Mouse (Mus musculus) urinary bladder, postnatal 36 days (tissue): ENCODE measurements around the gene Sf3a2.

Experiments used
- DNase-seq, 2 experiments: peaks; one replicate each; pipeline ENCODE4 v3.0.0; 2022; ENCODE audit warnings: low spot score in 2 of 2, mixed read lengths in 1 of 2

Sf3a2 gene

DNA sequence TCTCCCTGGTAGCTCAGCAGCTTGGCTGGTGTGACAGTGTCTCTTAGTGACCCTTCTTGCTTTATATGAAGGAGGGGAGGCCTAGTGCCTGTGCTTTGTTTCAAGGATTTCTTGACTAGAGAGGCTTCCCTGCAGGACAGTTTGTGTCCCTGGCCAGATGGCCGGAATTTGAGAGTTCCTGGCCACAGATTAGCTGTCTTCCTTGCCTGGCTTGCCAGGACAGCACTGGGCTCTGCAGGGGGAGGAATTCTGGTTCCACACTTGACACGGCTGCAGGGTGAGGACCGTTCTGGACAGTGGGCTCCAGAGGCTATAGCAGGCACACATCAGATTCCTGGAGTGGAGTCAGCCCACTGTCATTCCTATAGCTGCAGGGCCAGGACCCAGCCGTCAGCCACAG is 22.3 kb upstream of the Sf3a2 start:
- DNase-seq, result no peak

DNA sequence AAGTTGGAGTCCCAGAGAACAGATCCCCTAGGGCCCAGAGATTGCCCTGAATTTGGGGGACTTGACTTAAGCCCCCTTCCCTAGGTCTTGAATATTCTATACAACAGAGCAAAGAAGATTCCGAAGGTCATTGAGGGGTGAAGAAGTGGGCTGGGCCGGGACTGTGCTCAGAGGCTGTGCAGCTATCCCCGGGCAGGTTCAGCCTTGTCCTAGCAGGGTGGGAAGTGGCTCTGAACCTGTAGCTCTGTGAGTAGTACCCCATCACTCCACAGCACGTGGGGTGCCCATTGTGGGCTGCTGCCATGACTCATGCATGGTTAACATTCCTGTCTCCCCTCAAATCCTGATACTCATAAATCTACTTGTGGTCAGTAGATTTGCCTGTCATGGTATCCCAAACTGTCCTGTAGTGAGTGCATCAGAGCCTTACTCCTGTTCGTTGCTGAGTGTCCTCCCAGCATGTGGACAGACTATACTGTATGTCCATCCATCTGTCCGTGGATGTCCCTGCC is 21.6 kb upstream of the Sf3a2 start:
- no peak for DNase-seq

DNA sequence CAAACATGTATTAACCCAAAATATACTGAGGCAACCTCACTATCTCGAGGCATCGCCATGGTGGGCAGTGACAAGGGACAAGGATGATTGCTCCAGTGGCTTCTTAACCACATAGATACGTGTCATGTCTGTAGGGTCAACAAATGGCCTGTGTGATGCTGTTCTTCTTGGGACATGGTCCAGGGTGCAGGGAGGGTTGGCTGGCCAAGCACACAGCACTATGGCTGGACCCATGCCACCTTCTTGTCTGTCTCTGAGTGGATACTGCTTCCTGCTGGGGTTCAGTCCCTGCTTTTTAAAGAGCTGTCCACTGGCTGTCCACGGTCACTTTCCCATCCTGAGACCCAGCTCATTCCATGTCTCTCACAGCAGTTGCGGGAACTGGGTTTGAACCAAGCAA is 20.9 kb upstream of the Sf3a2 start:
- no peak for DNase-seq

DNA sequence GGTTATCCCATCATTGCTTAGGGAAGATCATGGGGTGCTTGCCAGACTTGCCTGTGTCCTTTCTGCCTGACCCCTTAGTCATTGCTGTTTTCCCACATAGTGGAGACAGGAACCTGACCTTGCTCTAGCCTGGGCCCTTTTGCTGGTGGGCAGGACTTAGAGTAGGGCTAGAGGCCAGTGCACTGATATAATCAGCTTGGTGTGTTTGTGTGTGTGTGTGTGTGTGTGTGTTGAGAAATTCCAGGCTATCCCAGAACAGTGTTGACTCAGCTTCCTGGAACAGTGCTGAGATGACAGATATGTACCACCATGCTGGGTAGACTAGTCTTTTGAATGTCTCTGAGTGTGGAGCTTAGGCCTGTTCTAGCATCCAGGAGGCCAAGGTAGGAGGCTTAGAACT is 18.4 kb upstream of the Sf3a2 start:
- DNase-seq, result no peak

DNA sequence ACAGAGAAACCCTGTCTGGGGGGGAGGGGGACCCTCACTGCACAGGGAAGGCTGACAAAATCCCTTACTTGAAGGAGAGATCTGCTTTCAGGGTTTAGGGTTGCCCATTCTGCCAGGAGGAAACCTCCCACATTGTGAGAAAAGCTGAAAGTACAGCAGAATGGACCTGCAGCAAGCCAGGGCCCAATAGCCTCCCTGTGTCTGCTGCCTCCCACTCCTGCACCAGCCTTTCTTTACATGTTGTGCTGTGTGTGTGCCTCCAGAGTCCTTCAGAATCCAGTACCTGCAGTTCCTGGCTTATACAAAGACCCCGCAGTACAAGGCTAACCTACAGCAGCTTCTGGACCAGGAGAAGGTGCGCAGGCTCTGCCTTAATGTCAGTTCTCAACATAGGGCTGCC is 13.7 kb upstream of the Sf3a2 start:
- DNase-seq, result no peak

DNA sequence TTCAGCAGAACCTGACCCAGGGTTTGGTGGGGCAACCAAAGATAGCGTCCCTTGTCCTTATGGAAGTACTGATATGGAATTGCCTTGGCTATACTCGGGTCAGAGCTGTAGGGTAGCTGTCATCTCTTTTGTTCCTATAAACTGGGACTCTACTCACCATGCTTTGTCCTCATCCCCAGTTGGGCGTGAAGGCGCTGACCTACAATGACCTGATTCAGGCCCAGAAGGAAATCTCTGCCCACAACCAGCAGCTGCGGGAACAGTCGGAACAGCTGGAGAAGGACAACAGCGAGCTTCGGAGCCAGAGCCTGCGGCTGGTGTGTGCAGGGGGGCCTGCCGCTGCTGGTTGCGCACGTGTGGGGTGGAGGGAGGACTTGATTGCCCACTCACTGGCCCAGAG is 13.1 kb upstream of the Sf3a2 start:
- DNase-seq, result no peak

DNA sequence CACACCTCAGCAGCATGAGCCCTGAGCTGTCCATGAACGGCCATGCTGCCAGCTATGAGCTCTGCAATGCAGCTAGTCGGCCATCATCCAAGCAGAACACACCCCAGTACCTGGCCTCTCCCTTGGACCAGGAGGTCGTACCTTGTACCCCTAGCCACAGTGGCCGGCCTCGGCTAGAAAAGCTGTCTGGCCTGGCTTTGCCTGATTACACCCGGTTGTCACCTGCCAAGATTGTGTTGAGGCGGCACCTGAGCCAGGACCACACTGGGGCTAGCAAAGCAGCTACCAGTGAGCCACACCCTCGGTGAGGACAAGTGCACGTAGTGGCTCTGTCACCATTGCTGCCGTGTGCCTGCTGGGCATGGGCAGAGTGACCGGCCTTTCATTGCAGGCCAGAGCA is 12.0 kb upstream of the Sf3a2 start:
- DNase-seq, result no peak

DNA sequence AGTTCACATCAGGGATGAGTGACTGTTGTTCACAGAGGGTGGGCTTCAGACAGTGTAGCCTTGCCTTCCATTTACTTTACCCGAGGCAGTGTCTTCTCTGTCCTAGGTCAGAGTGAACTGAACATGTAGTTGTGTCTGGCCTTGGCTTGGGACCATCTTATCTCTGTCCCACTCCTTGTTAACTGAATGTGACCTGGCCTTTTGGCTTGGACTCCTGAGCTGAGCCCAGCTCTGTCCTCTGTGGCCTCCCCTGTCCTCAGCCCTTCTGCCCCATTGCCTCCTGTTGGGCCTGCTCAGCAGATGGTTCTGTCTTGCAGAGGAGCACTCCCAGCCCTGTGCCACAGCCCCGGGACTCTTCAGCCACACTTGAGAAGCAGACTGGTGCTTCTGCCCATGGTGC is 10.5 kb upstream of the Sf3a2 start:
- DNase-seq, result no peak

DNA sequence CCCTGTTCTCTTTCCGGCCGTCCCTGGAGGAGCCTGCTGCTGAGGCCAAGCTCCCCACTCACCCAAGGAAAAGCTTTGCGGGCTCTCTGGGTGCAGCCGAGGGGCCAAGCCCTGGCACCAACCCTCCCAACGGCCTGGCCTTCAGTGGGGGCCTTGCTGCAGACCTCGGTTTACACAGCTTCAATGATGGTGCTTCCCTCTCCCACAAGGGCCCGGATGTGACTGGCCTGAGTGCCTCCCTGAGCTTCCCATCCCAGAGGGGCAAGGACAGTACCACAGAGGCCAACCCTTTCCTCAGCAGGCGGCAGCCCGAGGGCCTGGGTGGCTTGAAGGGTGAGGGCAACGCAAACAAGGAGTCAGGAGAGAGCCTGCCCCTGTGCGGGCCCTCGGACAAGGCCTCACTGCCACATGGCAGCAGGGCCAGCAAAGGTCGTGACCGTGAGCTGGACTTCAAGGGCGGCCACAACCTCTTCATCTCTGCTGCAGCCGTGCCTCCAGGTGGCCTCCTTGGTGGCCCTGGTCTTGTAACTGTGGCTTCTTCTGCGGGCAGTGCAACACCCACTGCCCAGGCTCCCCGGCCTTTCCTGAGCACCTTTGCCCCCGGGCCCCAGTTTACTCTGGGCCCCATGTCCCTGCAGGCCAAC is 7.1 kb upstream of the Sf3a2 start:
- DNase-seq, result no peak

DNA sequence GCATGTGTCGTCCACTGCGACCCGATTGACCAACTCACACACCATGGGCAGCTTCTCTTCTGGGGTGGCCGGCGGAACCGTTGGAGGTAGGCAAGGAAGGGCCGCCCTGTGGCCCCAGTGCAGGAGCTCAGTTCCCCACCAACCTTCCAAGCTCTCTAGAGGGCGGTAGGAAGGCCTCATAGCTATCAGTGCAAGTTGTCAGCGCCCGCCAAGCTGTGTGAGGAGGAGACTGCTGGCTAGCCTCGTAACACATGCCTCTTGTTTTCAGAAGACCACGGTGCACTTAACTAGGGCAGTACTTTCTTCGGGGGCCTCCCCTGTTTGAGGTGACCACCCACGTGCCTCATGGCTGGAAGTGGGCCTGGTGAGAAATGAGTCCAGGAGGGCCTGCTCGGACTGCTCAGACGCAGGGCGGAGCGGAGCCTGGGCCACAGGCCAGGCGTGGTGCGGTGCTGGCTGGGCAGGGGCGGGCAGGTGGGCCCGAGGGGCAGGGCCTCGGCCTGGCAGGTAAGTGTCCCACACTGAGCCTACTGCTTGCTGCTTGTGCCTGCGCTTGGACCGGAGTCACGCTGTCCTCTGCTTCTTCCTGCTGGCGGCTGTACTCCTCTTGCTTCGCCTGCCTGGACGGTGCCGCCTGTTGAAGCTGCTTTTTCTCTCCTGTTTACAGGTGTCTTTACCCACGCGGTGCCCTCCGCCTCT is 6.4 kb upstream of the Sf3a2 start:
- no peak for DNase-seq

DNA sequence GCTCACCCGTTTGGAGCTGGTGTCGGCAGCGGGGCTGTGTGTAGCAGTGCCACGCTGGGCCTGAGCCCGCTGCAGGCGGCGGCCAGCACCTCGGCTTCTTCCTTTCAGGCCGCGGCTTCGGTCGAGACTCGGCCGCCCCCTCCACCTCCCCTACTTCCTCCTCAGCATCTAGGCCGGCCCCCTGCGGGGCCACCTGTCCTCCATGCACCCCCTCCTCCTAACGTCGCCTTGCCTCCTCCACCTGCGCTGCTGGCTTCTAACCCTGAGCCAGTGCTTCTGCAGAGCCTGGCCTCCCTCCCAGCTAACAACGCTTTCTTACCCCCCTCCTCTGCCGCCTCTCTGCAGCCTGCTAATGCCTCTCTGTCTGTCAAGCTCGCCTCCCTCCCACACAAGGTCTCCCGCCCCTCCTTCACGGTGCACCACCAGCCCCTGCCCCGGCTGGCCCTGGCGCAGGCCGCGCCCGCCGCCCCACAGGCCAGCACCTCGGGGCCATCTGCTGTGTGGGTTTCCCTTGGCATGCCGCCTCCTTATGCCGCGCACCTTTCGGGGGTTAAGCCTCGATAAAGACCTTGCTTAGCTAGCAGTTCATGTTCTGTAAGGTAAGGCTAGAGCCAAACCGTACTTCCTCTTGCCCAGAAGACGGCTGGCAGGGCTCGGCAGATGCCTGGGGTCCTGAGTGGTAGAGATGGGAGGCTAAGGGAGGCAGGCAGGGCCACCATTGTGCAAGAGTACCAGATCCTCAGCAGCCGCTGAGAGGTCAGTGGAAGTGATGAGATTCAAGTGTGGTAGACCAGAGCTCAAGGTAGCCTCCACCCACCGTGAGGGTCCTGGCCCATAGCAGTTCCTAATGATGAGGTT is 5.6 kb upstream of the Sf3a2 start:
- no peak for DNase-seq

DNA sequence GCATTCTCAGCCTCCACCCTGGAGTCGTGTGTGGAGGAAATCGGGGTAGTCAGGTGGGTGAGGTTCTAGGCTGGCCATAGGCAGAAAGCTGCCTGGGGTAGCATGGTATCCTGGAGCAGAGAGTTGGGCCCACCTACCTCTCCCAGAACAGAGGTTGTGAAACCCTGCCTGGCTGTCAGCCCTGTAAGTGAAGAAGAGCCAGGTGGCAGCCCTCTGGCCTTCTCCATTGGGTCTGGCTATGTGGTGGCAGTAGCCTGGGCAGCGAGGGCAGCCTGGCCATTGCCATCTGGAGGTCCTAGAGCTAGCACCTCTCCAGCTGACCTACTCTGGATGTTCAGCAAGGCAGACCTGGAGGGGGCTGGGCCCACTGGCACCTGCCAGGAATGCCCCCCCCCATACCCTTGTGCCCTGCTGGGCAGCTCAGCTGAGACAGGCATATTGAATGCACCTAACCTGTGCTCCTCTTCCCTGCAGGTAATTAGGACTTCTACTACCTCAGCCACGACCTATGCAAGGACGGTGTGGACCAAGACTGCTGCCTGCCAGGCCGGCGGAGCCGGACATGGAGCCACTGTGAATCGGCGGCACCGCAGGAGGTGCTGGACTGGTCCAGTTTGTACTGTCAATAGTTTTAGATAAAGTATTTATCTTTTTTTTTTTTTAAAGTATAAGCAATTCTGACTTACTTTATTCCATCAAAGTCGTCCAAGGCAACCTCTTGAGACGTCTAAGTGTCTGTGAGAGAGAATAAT is 4.8 kb upstream of the Sf3a2 start:
- DNase-seq, result no peak

DNA sequence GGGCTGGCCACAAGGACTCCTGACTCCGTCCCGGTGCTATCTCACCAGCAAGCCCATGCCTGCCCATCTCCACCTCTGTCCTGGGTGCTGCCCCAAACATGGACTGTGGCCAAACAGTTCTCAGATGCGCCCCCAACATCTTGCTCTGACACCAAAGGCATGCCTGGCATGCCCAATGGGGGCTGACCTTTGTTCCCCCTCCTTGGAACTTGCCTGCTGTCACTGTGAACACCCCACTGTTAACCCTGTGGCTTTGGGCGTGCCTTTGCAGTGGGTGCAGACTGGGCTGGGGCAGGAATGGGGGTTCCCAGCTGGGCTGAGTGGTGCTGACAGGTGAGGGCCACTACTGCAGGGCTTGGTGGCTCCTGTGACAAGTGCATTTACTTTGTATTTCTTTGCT is 4.2 kb upstream of the Sf3a2 start:
- peak in 1 of 2 experiments; percentile 29 for DNase-seq

DNA sequence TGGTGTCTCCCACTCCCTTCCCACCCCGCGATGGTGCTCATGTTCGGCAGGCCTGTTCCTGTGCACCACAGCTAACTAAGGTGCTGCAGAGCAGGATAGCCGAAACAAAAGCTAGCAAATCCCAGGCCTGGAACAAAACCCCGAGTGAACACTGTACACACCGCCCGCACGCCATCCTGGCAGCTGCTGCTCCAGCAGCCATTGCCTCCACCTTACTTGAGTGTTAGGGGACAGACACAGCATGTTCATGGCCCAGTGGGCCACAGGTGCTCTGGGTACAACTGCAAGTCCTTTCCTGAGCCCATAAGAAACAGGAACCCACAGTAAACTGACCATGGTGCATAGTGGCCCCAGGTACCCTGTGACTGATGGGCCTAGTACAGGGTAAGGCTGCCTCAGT is 3.2 kb upstream of the Sf3a2 start:
- no peak for DNase-seq

DNA sequence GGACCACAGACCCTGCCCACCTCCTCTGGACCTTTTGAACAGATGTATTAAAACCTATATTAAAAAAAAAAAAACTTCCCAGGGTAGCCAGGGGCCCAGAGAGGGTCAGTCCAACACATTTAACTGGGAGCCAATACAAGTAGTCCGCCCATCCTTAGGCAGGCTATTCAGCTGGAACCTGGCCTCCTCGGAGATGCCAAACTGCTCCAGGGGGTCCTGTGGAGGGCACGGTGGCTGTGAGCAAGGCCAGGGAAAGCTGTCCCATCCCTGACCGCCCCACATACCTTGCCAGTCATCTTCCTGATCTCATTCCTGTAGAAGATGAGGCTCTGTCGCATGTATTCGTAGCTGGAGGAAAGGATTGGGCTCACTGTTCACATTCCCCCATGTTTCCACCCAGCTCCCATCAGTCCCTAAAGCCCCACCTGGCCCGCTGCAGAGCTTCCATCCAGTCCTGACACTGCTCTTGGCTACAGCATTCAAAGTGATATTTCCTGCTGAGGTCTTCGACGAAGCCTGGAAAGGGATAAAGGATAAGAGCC is 1.6 kb upstream of the Sf3a2 start:
- no peak for DNase-seq

DNA sequence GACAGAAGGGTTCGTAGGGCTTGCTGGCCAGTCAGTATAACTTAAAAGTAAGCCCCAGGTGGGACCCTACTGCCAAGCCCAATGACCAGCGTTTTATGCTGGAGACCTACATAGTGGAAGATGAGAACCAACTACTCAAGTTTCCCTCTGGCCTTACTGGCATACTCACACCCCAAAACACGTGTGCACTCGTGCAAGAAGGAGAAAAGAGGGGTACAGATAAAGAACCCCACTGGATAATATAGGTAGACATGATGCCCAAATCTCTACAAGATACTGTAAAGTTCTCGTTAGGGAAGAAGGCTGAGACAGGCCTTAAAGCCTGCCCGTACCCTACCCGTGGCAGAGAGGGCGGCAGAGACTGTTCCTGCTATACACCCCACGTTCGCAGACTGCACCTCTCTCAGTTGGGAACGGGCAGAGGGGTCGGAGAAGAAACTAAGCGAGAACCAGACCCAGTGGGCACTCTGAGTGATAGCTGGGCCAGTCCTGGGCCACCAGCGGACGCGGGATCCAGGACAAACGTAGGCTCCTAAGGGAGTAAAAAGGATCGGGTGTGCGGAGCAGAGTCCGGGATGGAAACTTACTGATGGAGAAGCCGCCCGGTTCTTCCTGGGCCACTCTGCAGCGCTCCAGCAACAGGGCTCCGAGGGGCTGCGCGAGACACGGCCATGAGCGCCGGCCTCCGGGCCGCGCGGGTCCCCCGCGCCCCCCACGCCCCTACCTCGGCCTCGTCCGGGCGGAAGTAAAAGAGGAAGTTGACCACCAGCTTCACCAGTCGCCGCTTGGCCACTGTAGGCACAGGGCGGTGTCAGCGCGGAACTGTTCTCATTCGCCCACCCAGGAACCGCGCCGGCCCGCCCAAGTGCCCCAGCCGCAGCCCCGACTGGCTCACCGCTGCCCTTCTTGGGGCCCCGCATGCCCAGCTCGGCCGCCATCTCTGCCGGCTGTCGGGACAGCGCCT is 530 bp upstream of the Sf3a2 start:
- DNase-seq, result no peak

DNA sequence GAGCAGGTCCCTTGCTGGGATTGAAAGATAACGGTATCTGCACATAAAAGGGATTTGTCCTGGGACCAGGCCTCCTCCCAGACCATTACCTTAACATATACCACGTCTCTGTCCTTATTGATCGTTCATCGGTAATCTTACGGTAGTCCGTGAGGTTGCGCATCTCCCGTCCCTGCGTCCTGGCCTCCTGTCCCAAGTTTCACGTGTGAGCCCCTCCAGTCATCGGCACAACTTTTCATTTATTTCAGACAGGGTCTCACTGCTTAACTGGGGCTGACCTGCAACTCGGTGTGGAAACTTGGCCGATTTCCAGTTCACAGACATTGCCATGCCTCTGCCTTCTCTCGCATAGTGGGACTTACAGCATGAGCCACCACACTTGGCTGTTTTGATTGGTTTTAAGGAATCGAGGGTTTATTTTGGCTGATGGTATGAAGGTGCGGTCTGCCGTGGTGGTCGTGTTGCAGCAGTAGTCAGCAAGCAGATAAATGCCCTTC is 1.1 kb downstream of the Sf3a2 start:
- no peak for DNase-seq

DNA sequence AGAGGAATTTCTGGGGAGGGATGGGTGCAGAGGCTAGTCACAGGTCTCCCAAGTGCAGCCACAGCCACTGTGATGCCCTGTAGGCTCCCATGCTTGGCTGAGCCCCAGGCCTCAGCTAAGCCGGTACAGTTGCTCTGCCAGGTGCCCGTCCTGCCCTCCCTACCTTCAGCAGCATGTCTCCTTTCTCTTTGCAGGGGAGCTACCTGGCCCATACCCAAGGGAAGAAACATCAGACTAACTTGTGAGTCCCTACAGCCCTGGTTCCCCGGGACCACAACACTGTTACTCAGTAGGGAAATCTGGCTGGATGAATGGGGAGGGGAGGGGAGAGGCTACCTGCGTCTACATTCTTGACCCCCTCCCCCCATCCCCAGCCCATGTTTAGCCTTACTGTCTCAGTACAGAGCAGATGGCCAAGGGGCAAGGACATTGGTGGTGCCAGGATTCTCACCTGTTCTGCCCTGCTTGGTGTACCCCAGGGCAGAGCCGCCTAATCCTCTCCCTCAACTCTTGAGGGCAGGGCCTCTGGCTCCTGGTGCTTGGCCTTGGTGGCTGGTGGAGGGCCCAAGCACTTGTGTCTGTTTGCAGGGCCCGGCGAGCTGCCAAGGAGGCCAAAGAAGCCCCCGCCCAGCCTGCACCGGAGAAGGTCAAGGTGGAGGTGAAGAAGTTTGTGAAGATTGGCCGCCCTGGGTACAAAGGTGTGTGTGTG is 4.4 kb downstream of the Sf3a2 start:
- no peak for DNase-seq

DNA sequence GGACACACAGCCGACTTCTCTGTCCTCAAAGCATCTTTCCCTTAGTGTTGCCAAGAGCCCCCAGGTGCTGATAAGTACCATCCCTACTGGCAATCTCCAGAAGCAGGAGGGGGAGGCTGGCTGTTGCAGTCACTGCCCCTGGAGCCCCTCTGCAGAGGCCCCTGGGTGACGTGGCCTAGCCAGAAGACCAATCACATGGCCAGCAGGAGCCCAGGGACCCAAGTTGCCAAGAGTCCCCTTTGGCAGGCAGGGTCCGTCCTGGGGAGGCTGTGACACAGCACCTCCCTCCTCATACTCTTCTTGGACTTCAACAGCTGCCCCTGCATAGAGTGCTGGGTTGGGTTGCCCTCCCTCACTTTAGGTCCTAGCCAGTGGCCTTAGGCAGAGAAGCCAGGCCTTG is 5.0 kb downstream of the Sf3a2 start:
- DNase-seq, result no peak

DNA sequence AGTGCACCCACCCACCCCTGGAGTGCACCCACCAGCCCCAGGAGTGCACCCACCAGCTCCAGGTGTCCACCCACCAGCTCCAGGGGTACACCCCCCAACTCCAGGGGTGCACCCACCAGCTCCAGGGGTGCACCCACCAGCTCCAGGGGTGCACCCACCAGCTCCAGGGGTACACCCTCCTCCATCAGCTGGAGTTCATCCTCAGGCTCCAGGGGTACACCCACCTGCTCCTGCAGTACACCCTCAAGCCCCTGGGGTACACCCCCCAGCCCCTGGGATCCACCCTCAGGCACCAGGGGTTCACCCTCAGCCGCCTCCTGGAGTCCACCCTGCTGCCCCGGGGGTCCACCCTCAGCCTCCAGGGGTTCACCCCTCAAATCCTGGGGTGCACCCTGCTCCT is 6.3 kb downstream of the Sf3a2 start:
- no peak for DNase-seq
